Mouse (Mus musculus) CH12.LX (cell line): ENCODE data around the gene Adamts14. TPM values are rescaled to one million over a fixed set of nuclear protein-coding genes. Genes with fewer than 3 reads are reported as not detected.

Experiments
- DNase-seq: peaks from one replicate; pipeline ENCODE4 v3.0.0-alpha.2; 2013; ENCODE audit errors: extremely low read depth
- H3K27ac ChIP-seq: 2 replicates; pipeline ENCODE4 v1.5.1; 2012; ENCODE audit warnings: low read depth, mild to moderate bottlenecking, control low read depth, moderate library complexity; ENCODE audit not compliant: insufficient read depth
- H3K27me3 ChIP-seq: replicated peaks from 2 replicates; pipeline ENCODE3; 2012; ENCODE audit warnings: inconsistent platforms
- H3K36me3 ChIP-seq, 2 experiments: replicated peaks in 1 of 2; 2 replicates each; pipeline versions ENCODE3 to v1.6.1; 2012; ENCODE audit warnings: inconsistent platforms in 1 of 2, low read length in 1 of 2, mild to moderate bottlenecking in 1 of 2, mixed read lengths in 1 of 2, moderate library complexity in 1 of 2; ENCODE audit not compliant: control insufficient read depth in 1 of 2, insufficient read depth in 1 of 2
- H3K4me1 ChIP-seq, 2 experiments: 2 replicates each; pipeline ENCODE4 v1.6.1; 2012; ENCODE audit warnings: inconsistent platforms in 1 of 2, moderate library complexity in 1 of 2; ENCODE audit not compliant: insufficient read depth in 2 of 2, control insufficient read depth in 1 of 2
- H3K4me2 ChIP-seq: 2 replicates; pipeline ENCODE4 v1.6.1; 2012; ENCODE audit warnings: low read depth, mild to moderate bottlenecking, control low read depth; ENCODE audit not compliant: poor library complexity, insufficient read depth, severe bottlenecking
- H3K4me3 ChIP-seq, 3 experiments: fragments of 150-350 bp in 1 of 3; sonication (generic) in 1 of 3; replicated peaks in 1 of 3; 2 replicates each; pipeline versions ENCODE3 to v1.5.1; 2011 to 2012; ENCODE audit warnings: low read depth in 2 of 3, low read length in 2 of 3, mild to moderate bottlenecking in 2 of 3, moderate library complexity in 2 of 3, control low read depth in 1 of 3, improper control_type of control experiment in 1 of 3, inconsistent platforms in 1 of 3, mixed read lengths in 1 of 3; ENCODE audit not compliant: poor library complexity in 1 of 3
- H3K79me2 ChIP-seq: replicated peaks from 2 replicates; pipeline ENCODE4 v1.6.1; 2012; ENCODE audit warnings: mild to moderate bottlenecking, moderate library complexity; ENCODE audit not compliant: control insufficient read depth, poor library complexity, insufficient read depth, severe bottlenecking; ENCODE audit errors: extremely low read depth
- H3K9ac ChIP-seq: 2 replicates; pipeline ENCODE4 v1.6.1; 2012; ENCODE audit warnings: low read depth, mild to moderate bottlenecking, control low read depth, moderate library complexity; ENCODE audit not compliant: insufficient read depth
- H3K9me3 ChIP-seq: replicated peaks from 2 replicates; pipeline ENCODE3; 2012; ENCODE audit warnings: low read length, inconsistent platforms, mixed read lengths
- CHD1 ChIP-seq: IDR thresholded peaks from 2 replicates; pipeline ENCODE4 v1.6.1; 2012; ENCODE audit warnings: low read depth, low read length, improper control_type of control experiment, inconsistent platforms
- CHD2 ChIP-seq: IDR thresholded peaks from 2 replicates; pipeline ENCODE4 v1.6.1; 2011; ENCODE audit warnings: low read length, improper control_type of control experiment
- CTCF ChIP-seq, 2 experiments: IDR thresholded peaks in 1 of 2; conservative IDR thresholded peaks in 1 of 2; 2 replicates each; pipeline ENCODE4 v1.5.1; 2011 to 2012; ENCODE audit warnings: low read depth in 2 of 2, low read length in 2 of 2, improper control_type of control experiment in 1 of 2, inconsistent platforms in 1 of 2, mild to moderate bottlenecking in 1 of 2, moderate library complexity in 1 of 2
- ELF1 ChIP-seq: IDR thresholded peaks from 2 replicates; pipeline ENCODE4 v1.6.1; 2014; ENCODE audit warnings: low read depth, mild to moderate bottlenecking, inconsistent platforms, low read length, improper control_type of control experiment
- IRF4 ChIP-seq: IDR thresholded peaks from 2 replicates; pipeline ENCODE4 v1.6.1; 2014; ENCODE audit warnings: low read depth, mild to moderate bottlenecking, inconsistent platforms, low read length, improper control_type of control experiment
- KAT2A ChIP-seq: IDR thresholded peaks from 2 replicates; pipeline ENCODE4 v1.6.1; 2012; ENCODE audit warnings: low read length, improper control_type of control experiment, inconsistent platforms; ENCODE audit not compliant: insufficient replicate concordance
- MAFK ChIP-seq: IDR thresholded peaks from 2 replicates; pipeline ENCODE4 v1.6.1; 2011; ENCODE audit warnings: low read length, improper control_type of control experiment; ENCODE audit not compliant: insufficient replicate concordance
- MEF2A ChIP-seq: IDR thresholded peaks from 2 replicates; pipeline ENCODE4 v1.6.1; 2014; ENCODE audit warnings: low read depth, mild to moderate bottlenecking, inconsistent platforms, low read length, improper control_type of control experiment, borderline replicate concordance
- NRF1 ChIP-seq: IDR thresholded peaks from 2 replicates; pipeline ENCODE4 v1.6.1; 2014; ENCODE audit warnings: low read depth, mild to moderate bottlenecking, inconsistent platforms, low read length, improper control_type of control experiment, moderate library complexity
- POLR2AphosphoS2 ChIP-seq: IDR thresholded peaks from 2 replicates; pipeline ENCODE4 v1.6.1; 2011; ENCODE audit warnings: low read depth, low read length, improper control_type of control experiment
- RAD21 ChIP-seq: IDR thresholded peaks from 2 replicates; pipeline ENCODE4 v1.6.1; 2011; ENCODE audit warnings: low read depth, mild to moderate bottlenecking, low read length, improper control_type of control experiment, moderate library complexity
- RCOR1 ChIP-seq: conservative IDR thresholded peaks from 2 replicates; pipeline ENCODE4 v1.6.1; 2012; ENCODE audit warnings: low read depth, mild to moderate bottlenecking, inconsistent platforms, low read length, improper control_type of control experiment
- SMC3 ChIP-seq: IDR thresholded peaks from 2 replicates; pipeline ENCODE4 v1.6.1; 2011; ENCODE audit warnings: low read depth, low read length, improper control_type of control experiment
- TCF12 ChIP-seq: IDR thresholded peaks from 2 replicates; pipeline ENCODE4 v1.6.1; 2014; ENCODE audit warnings: low read depth, mild to moderate bottlenecking, inconsistent platforms, low read length, improper control_type of control experiment
- UBTF ChIP-seq: IDR thresholded peaks from 2 replicates; pipeline ENCODE4 v1.6.1; 2012; ENCODE audit warnings: low read depth, mild to moderate bottlenecking, inconsistent platforms, low read length, improper control_type of control experiment, moderate library complexity
- dilution Hi-C: fragments of 300-500 bp; cut with MboI; formaldehyde crosslinking; loops from 2 replicates; pipeline ENCODE4 v1.14.3; 2020; ENCODE audit warnings: low sequenced_read_pairs; ENCODE audit not compliant: extremely low pct_unique_long_range_greater_than_20kb, extremely low pct_ligation_motif_present
- in situ Hi-C: fragments of 300-500 bp; cut with MboI; formaldehyde crosslinking; loops from 3 replicates; pipeline ENCODE4 v1.14.3; 2019; ENCODE audit warnings: low sequenced_read_pairs, low pct_ligation_motif_present, low pct_unique_long_range_greater_than_20kb, mixed read lengths
- polyA plus RNA-seq: library from polyadenylated mRNA; unstranded; fragments of >175 nt; gene quantifications from 2 replicates; pipeline ENCODE4 v1.2.1, GENCODE M21; 2012; ENCODE audit warnings: low read depth; ENCODE audit not compliant: insufficient read length
- total RNA-seq, 2 experiments: library from RNA; depleted of rRNA; stranded (reverse); fragments of 300-350 nt in 1 of 2; fragments of >200 nt in 1 of 2; gene quantifications; 2 replicates each; pipeline ENCODE4 v1.2.3; 2012 to 2014

Adamts14 gene
- total RNA-seq (2012; rRNA removed) (1.3 and 2.7 TPM in 2 replicates), total RNA-seq (2014; rRNA removed) (1.2 and 1.4 TPM in 2 replicates), polyA plus RNA-seq (2.0 and 2.5 TPM in 2 replicates)

- Histone ChIP-seq H3K4me1 (peaks cover 3 to 18% of the 10 kb centered on the region in 2 experiments), H3K27me3 (peaks cover 2% of the 10 kb centered on the region), H3K9ac (no peak within 1 kb of the TSS), H3K4me2 (no peak within 1 kb of the TSS), H3K9me3 (no peaks in the 10 kb centered on the region), H3K79me2 (no peaks in the 10 kb centered on the region), H3K27ac (no peak within 1 kb of the TSS), H3K36me3 (no peaks in the 10 kb centered on the region), H3K4me3 (no peak within 1 kb of the TSS)
- no peak for TF ChIP-seq ELF1
- TF ChIP-seq CHD2 = no peak
- dilution Hi-C loops = no loop called here
- in situ Hi-C loops = no loop called here
- no peak for DNase-seq
Measured at GRCm38 (mm10) chr10:61273081-61273843, at the start of gene Adamts14. Gene Adamts14, minus strand, starts transcription at chr10:61273438.

GRCm38 (mm10) chr10:61318527-61318926 is 45.3 kb upstream of the Adamts14 start:
- Histone ChIP-seq H3K36me3 (peaks cover 0 to 2% of the 10 kb centered on the region in 2 experiments), H3K27ac (no peak overlapping the region), H3K4me1 (0 out of 4 replicates have a peak, but pooled peaks cover 0 to 10% of the 10 kb centered on the region in 2 experiments), H3K4me2 (no peak overlapping the region), H3K4me3 (no peak overlapping the region), H3K79me2 (no peaks in the 10 kb centered on the region)
- dilution Hi-C loops = no loop called here
- no peak for DNase-seq
- TF ChIP-seq MEF2A (no peak), RAD21 (peak; percentile 36), SMC3 (peak; percentile 24), NRF1 (no peak), CTCF (conservative IDR thresholded peaks at IDR 0.05 in 1 of 2, IDR thresholded peaks at IDR 0.05 in 1 of 2; ENCODE audit: low read depth in 2 of 2, low read length in 2 of 2) (peak in 1 of 2 experiments; percentile 52; a peak in 2 of 4 replicates)
- TF ChIP-seq, all 38 proteins: peak for 3
- in situ Hi-C loops = no loop called here
- Histone ChIP-seq H3K9me3 (no peaks in the 10 kb centered on the region), H3K9ac (no peak overlapping the region), H3K27me3 (no peaks in the 10 kb centered on the region)

- in situ Hi-C loops = no loop called here
- Histone ChIP-seq H3K79me2 (no peaks in the 10 kb centered on the region), H3K4me1 (peaks cover 0 to 10% of the 10 kb centered on the region in 2 experiments; a peak in 2 of 4 replicates), H3K9me3 (no peaks in the 10 kb centered on the region), H3K4me3 (no peak overlapping the region), H3K27me3 (no peaks in the 10 kb centered on the region), H3K4me2 (no peak overlapping the region), H3K36me3 (peaks cover 0 to 2% of the 10 kb centered on the region in 2 experiments), H3K27ac (no peak overlapping the region), H3K9ac (no peak overlapping the region)
- DNase-seq = no peak
- TF ChIP-seq IRF4 (no peak), ELF1 (no peak), RCOR1 (no peak), UBTF (no peak), KAT2A (no peak), POLR2AphosphoS2 (no peak), MAFK (no peak), CHD1 (no peak), TCF12 (no peak), RAD21 (no peak)
- TF ChIP-seq, all 38 proteins: peak for 0
- dilution Hi-C loops = no loop called here
Measured at GRCm38 (mm10) chr10:61315324-61315880, 42.2 kb upstream of the Adamts14 start.
